Mouse (Mus musculus) lung, adult 10 weeks (tissue): Measurements from ENCODE around the gene Gm15294. TPM values are rescaled to one million over a fixed set of nuclear protein-coding genes. Genes with fewer than 3 reads are reported as not detected.

Source experiments
- polyA plus RNA-seq: library from polyadenylated mRNA; stranded (reverse); fragments of 350-450 nt; fragmentation: Illumina TruSeq; extraction: RNeasy Lipid Tissue Mini Kit (QIAGEN cat#74804); gene quantifications from one replicate; pipeline ENCODE4 v1.2.3, GENCODE M21; 2014; ENCODE audit warnings: low read depth, low replicate concordance; ENCODE audit not compliant: insufficient read depth

Gm15294 gene
- polyA plus RNA-seq, result not detected

DNA sequence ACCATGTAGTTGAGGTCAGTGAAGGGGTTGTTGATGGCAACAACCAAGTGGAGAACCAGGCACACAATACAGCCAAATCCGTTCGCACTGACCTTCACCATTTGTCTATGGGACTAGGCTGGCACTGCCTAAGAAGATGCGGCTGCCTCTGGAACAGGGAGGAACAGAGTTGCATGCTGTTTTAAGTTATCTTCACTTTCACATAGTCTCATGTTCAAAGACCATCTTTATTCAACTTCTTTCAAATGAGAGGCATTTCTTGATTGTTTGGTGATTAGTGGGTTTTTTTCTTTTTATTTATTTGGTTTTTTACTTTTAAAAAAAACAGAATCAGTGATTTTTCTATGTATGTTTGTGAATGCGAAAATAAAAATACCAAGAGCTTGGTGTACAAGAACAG is at the start of gene Gm15294:
TSS of gene Gm15294 (minus strand) at position 101 of the 400 bp plus-strand sequence.

Other genes with a start within 250 kb of the Gm15294 start
- gene Irs4, start 150.0 kb downstream of the Gm15294 start, polyA plus RNA-seq, result not detected